Mouse (Mus musculus): ENCODE data around the gene Srrm1. TPM values are rescaled to one million over a fixed set of nuclear protein-coding genes. Genes with fewer than 3 reads are reported as not detected.

Gene Srrm1
- polyA plus RNA-seq, 1 experiment from 2014 or later: 108 TPM

- Histone ChIP-seq H3K9me3 (ENCODE audit: low read length) (no peaks in the 10 kb centered on the region), H3K36me3 (ENCODE audit: insufficient read depth, low read length) (no peaks in the 10 kb centered on the region), H3K4me1 (ENCODE audit: insufficient read depth, low read depth, low read length) (peaks cover 29% of the 10 kb centered on the region), H3K4me2 (replicated peaks; ENCODE audit: low read depth, low read length) (no peak overlapping the region), H3K27me3 (replicated peaks; ENCODE audit: insufficient read depth, low read length) (no peaks in the 10 kb centered on the region), H3K4me3 (ENCODE audit: low read depth, low read length) (no peak overlapping the region), H3K27ac (ENCODE audit: low read length) (no peak overlapping the region), H3K9ac (replicated peaks; ENCODE audit: low read depth) (no peak overlapping the region)
- ATAC-seq (no peak), DNase-seq (ENCODE audit: low spot score) (no peak)
- no peak for TF ChIP-seq CTCF (IDR thresholded peaks at IDR 0.05)
- no peak for TF ChIP-seq EP300 (IDR thresholded peaks at IDR 0.05)
Measured at GRCm38 (mm10) chr4:135296565-135296964, 56.6 kb downstream of the Srrm1 start.

- peak; percentile 99 for TF ChIP-seq EP300 (IDR thresholded peaks at IDR 0.05)
- TF ChIP-seq CTCF (IDR thresholded peaks at IDR 0.05): no peak
- DNase-seq (ENCODE audit: low spot score): peak; percentile 81
- Histone ChIP-seq H3K4me3 (ENCODE audit: low read depth, low read length) (no peak overlapping the region), H3K27me3 (replicated peaks; ENCODE audit: insufficient read depth, low read length) (no peaks in the 10 kb centered on the region), H3K9ac (replicated peaks; ENCODE audit: low read depth) (no peak overlapping the region), H3K27ac (ENCODE audit: low read length) (peak overlapping the region; percentile 62; the same call in 1 of the 2 replicates), H3K4me2 (replicated peaks; ENCODE audit: low read depth, low read length) (no peak overlapping the region), H3K36me3 (ENCODE audit: insufficient read depth, low read length) (no peaks in the 10 kb centered on the region), H3K9me3 (ENCODE audit: low read length) (no peaks in the 10 kb centered on the region), H3K4me1 (ENCODE audit: insufficient read depth, low read depth, low read length) (peaks cover 30% of the 10 kb centered on the region)
- 71% methylated on average over 3 of the region's 3 CpGs for WGBS
- peak; percentile 46 for ATAC-seq
Measured at GRCm38 (mm10) chr4:135293813-135294212, 59.3 kb downstream of the Srrm1 start.

GRCm38 (mm10) chr4:135292477-135293089 is 60.5 kb downstream of the Srrm1 start:
- Histone ChIP-seq H3K27me3 (replicated peaks; ENCODE audit: insufficient read depth, low read length) (no peaks in the 10 kb centered on the region), H3K9ac (replicated peaks; ENCODE audit: low read depth) (no peak overlapping the region), H3K4me3 (ENCODE audit: low read depth, low read length) (no peak overlapping the region), H3K4me2 (replicated peaks; ENCODE audit: low read depth, low read length) (peak overlapping the region; percentile 27), H3K27ac (ENCODE audit: low read length) (peak overlapping the region; percentile 73), H3K9me3 (ENCODE audit: low read length) (no peaks in the 10 kb centered on the region), H3K4me1 (ENCODE audit: insufficient read depth, low read depth, low read length) (peaks cover 24% of the 10 kb centered on the region; the same call in 1 of the 2 replicates), H3K36me3 (ENCODE audit: insufficient read depth, low read length) (no peaks in the 10 kb centered on the region)
- peak; percentile 77 for DNase-seq (ENCODE audit: low spot score)
- ATAC-seq: peak; percentile 60
- WGBS: 8% methylated on average over 12 of the region's 12 CpGs
- TF ChIP-seq CTCF (IDR thresholded peaks at IDR 0.05): peak; percentile 20; the same call in 1 of the 2 replicates
- TF ChIP-seq EP300 (IDR thresholded peaks at IDR 0.05): no peak

- Histone ChIP-seq H3K27me3 (replicated peaks; ENCODE audit: insufficient read depth, low read length) (no peaks in the 10 kb centered on the region), H3K27ac (ENCODE audit: low read length) (peak overlapping the region; percentile 73), H3K4me2 (replicated peaks; ENCODE audit: low read depth, low read length) (no peak overlapping the region), H3K4me1 (ENCODE audit: insufficient read depth, low read depth, low read length) (peaks cover 28% of the 10 kb centered on the region; the same call in 1 of the 2 replicates), H3K9ac (replicated peaks; ENCODE audit: low read depth) (no peak overlapping the region), H3K36me3 (ENCODE audit: insufficient read depth, low read length) (no peaks in the 10 kb centered on the region), H3K4me3 (ENCODE audit: low read depth, low read length) (no peak overlapping the region), H3K9me3 (ENCODE audit: low read length) (no peaks in the 10 kb centered on the region)
- ATAC-seq (peak; percentile 5; the same call in 1 of the 2 replicates), DNase-seq (ENCODE audit: low spot score) (peak; percentile 55)
- TF ChIP-seq CTCF (IDR thresholded peaks at IDR 0.05) (0 out of 2 replicates have a peak, but pooled peaks have one; percentile 22), EP300 (IDR thresholded peaks at IDR 0.05) (peak; percentile 72; the same call in 1 of the 2 replicates)
- WGBS: 22% methylated on average over 6 of the region's 6 CpGs
Measured at GRCm38 (mm10) chr4:135291841-135292240, 61.3 kb downstream of the Srrm1 start.

GRCm38 (mm10) chr4:135291199-135291598 is 61.9 kb downstream of the Srrm1 start:
- Histone ChIP-seq H3K9me3 (ENCODE audit: low read length) (no peaks in the 10 kb centered on the region), H3K9ac (replicated peaks; ENCODE audit: low read depth) (no peak overlapping the region), H3K4me1 (ENCODE audit: insufficient read depth, low read depth, low read length) (peaks cover 27% of the 10 kb centered on the region), H3K4me2 (replicated peaks; ENCODE audit: low read depth, low read length) (no peak overlapping the region), H3K4me3 (ENCODE audit: low read depth, low read length) (no peak overlapping the region), H3K36me3 (ENCODE audit: insufficient read depth, low read length) (no peaks in the 10 kb centered on the region), H3K27ac (ENCODE audit: low read length) (peak overlapping the region; percentile 73), H3K27me3 (replicated peaks; ENCODE audit: insufficient read depth, low read length) (no peaks in the 10 kb centered on the region)
- DNase-seq (ENCODE audit: low spot score): peak; percentile 40
- no peak for ATAC-seq
- WGBS: 61% methylated on average over 8 of the region's 8 CpGs
- TF ChIP-seq CTCF (IDR thresholded peaks at IDR 0.05) (no peak), EP300 (IDR thresholded peaks at IDR 0.05) (peak; percentile 59; the same call in 1 of the 2 replicates)

- H3K36me3 ChIP-seq (ENCODE audit: insufficient read depth, low read length): no peaks in the 10 kb centered on the region
- H3K4me3 ChIP-seq (ENCODE audit: low read depth, low read length): no peak overlapping the region
- 46% methylated on average over 3 of the region's 3 CpGs for WGBS
- H3K4me1 ChIP-seq (ENCODE audit: insufficient read depth, low read depth, low read length): peaks cover 37% of the 10 kb centered on the region
- DNase-seq (ENCODE audit: low spot score): no peak
- no peak for ATAC-seq
- H3K9me3 ChIP-seq (ENCODE audit: low read length): no peaks in the 10 kb centered on the region
- no peak overlapping the region for H3K4me2 ChIP-seq (replicated peaks; ENCODE audit: low read depth, low read length)
- no peaks in the 10 kb centered on the region for H3K27me3 ChIP-seq (replicated peaks; ENCODE audit: insufficient read depth, low read length)
- TF ChIP-seq CTCF (IDR thresholded peaks at IDR 0.05): no peak
- no peak for TF ChIP-seq EP300 (IDR thresholded peaks at IDR 0.05)
- H3K9ac ChIP-seq (replicated peaks; ENCODE audit: low read depth): no peak overlapping the region
- peak overlapping the region; percentile 84 for H3K27ac ChIP-seq (ENCODE audit: low read length)
Measured at GRCm38 (mm10) chr4:135287975-135288374, 65.1 kb downstream of the Srrm1 start.

Measured in lung, postnatal 0 days (tissue).